Mouse (Mus musculus) E14TG2a.4 (cell line): Measurements from ENCODE around the gene Edem2.

Experiments
- CTCF ChIP-seq: conservative IDR thresholded peaks from 2 replicates; pipeline ENCODE4 v1.5.1; 2014; ENCODE audit warnings: low read length
- NANOG ChIP-seq: IDR thresholded peaks from 2 replicates; pipeline ENCODE4 v1.6.1; 2014; ENCODE audit warnings: borderline replicate concordance, low read length, mixed read lengths

- TF ChIP-seq CTCF (no peak), NANOG (no peak)
Observed at GRCm38 (mm10) chr2:155724526-155724925, 4.7 kb downstream of the Edem2 start.
